Mouse (Mus musculus): Measurements from ENCODE around the gene Npff.

GRCm38 (mm10) chr15:102527936-102528335 lies 3.2 kb upstream of the Npff start:
- TF ChIP-seq CTCF (IDR thresholded peaks at IDR 0.05; ENCODE audit: low read depth) (peak; percentile 54), EP300 (IDR thresholded peaks at IDR 0.05; ENCODE audit: low read depth) (no peak)

Data from liver, postnatal 0 days (tissue).